Mouse (Mus musculus) heart, postnatal 0 days (tissue): Measurements from ENCODE around the gene Kcnh7. TPM values are rescaled to one million over a fixed set of nuclear protein-coding genes. Genes with fewer than 3 reads are reported as not detected.
A peak's percentile ranks its signal among the peaks of the same experiment; 100 is the strongest.

Source experiments
- ATAC-seq: fragments of 200-750 bp; cut with Nextera tagmentation; 2 replicates; pipeline ENCODE4 v1.8.0; 2017; ENCODE audit warnings: low read depth, moderate number of reproducible peaks, moderate library complexity; ENCODE audit not compliant: insufficient read depth
- DNase-seq: peaks from one replicate; pipeline ENCODE4 v3.0.0-alpha.2; 2016; ENCODE audit warnings: low spot score
- H3K27ac ChIP-seq: fragments of 300-500 bp; sonication (generic); 2 replicates; pipeline ENCODE4 v1.5.1; 2014; ENCODE audit warnings: low read depth, mild to moderate bottlenecking
- H3K27me3 ChIP-seq: fragments of 300-500 bp; sonication (generic); 2 replicates; pipeline ENCODE4 v1.6.1; 2014; ENCODE audit warnings: low read length, mixed read lengths; ENCODE audit not compliant: control insufficient read depth, insufficient read depth
- H3K36me3 ChIP-seq: fragments of 300-500 bp; sonication (generic); replicated peaks from 2 replicates; pipeline ENCODE4 v1.6.1; 2014; ENCODE audit warnings: low read length, mixed read lengths; ENCODE audit not compliant: control insufficient read depth, insufficient read depth
- H3K4me1 ChIP-seq: fragments of 300-500 bp; sonication (generic); 2 replicates; pipeline ENCODE4 v1.6.1; 2014; ENCODE audit warnings: antibody characterized with exemption; ENCODE audit not compliant: control insufficient read depth, insufficient read depth
- H3K4me2 ChIP-seq: fragments of 300-500 bp; sonication (generic); 2 replicates; pipeline ENCODE4 v1.6.1; 2014; ENCODE audit warnings: low read depth, mild to moderate bottlenecking, low read length, moderate library complexity
- H3K4me3 ChIP-seq: fragments of 300-500 bp; sonication (generic); 2 replicates; pipeline ENCODE4 v1.5.1; 2014; ENCODE audit warnings: low read depth, low read length
- H3K9ac ChIP-seq: fragments of 300-500 bp; sonication (generic); replicated peaks from 2 replicates; pipeline ENCODE4 v1.6.1; 2014; ENCODE audit warnings: low read depth, low read length, mixed read lengths
- H3K9me3 ChIP-seq: fragments of 300-500 bp; sonication (generic); replicated peaks from 2 replicates; pipeline ENCODE4 v1.6.1; 2016; ENCODE audit warnings: low read length; ENCODE audit not compliant: control insufficient read depth
- CTCF ChIP-seq: IDR thresholded peaks from 2 replicates; pipeline ENCODE4 v1.5.1; 2016; ENCODE audit warnings: antibody characterized with exemption, control low read depth, low read depth
- EP300 ChIP-seq: IDR thresholded peaks from 2 replicates; pipeline ENCODE4 v1.6.1; 2016; ENCODE audit warnings: antibody characterized with exemption, low read depth
- whole genome bisulfite sequencing: fragments of 180-500 bp; shearing (Covaris S2); extraction: QIAGEN DNeasy Blood & Tissue Kit; methylation state at CpG from one replicate; pipeline ENCODE4 v1.1.7; 2014; 5-methylcytosine and 5-hydroxymethylcytosine counted together
- polyA plus RNA-seq: library from polyadenylated mRNA; unstranded; fragments of >200 nt; fragmentation: Nextera tagmentation; extraction: Ambion mirVana; gene quantifications from 2 replicates; pipeline ENCODE4 v1.2.1, GENCODE M21; 2015
- total RNA-seq: library from RNA; depleted of rRNA; stranded (reverse); fragments of >200 nt; gene quantifications from 2 replicates; pipeline ENCODE4 v1.2.3, GENCODE M21; 2014; ENCODE audit warnings: low replicate concordance

Kcnh7 gene
- total and polyA plus RNA-seq, 2 experiments from 2014 or later = 0.31 to 1.9 TPM

DNA sequence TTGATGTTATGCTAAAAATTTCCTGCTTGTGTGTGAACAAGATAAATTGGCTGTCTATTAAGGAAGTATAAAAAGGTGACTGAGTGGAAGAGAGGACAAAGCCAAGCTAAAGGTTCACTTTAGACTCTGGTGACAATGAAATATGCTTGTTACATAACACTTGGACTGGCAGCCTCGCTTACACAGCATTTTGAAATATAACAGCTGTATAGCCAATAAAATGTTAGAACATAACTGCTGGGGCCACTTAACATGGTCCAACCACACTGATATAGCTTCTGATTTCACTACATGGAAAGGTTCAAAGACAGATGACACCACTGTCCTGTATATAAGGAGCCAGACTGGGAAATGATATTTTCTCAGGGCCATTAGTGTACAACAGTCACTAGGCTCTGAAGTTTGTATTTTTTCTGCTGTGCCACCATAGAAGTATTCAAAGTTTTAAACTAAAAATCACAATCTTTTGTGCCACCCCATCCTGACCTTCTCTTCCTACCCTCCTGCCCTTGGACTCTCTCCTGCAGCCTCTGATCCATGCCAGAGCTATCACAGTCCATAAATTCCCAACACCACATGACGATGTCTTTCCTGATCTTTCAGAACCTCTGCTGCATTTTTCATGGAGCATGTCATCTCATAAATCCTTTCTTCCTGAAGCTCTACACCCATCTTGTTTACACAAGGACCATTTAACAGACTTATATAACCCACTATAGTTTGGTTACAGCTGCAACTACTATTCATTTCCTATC, 56.1 kb downstream of the Kcnh7 start:
- H3K4me1 ChIP-seq = peaks cover 7% of the 10 kb centered on the region; the same call in 1 of the 2 replicates
- ATAC-seq (no peak), DNase-seq (no peak)
- WGBS = 41% methylated on average over 2 of the region's 2 CpGs
- no peaks in the 10 kb centered on the region for H3K9me3 ChIP-seq
- no peak overlapping the region for H3K9ac ChIP-seq
- no peak for TF ChIP-seq EP300
- TF ChIP-seq CTCF = no peak
- H3K27me3 ChIP-seq = no peaks in the 10 kb centered on the region
- H3K4me3 ChIP-seq = no peak overlapping the region
- no peak overlapping the region for H3K4me2 ChIP-seq
- no peaks in the 10 kb centered on the region for H3K36me3 ChIP-seq
- peak overlapping the region; percentile 15; the same call in 1 of the 2 replicates for H3K27ac ChIP-seq

DNA sequence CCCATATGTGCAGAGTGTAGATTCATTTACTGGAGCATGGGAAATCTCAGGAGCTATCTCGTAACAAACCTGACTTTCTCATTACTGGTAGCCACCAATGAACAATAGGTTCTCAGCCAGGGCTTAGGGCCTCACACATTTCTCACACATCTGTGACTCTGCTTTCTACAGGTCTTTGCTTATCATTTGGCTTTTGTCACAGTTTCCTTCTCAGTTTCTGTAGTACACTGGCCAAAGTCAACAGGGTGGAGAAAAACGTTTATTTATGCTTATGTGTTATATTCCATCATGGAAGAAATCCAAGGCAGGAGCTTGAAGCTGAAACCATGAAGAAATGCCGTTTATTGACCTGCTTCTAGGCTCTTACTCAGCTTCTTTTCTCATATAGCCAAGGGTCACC, 63.8 kb downstream of the Kcnh7 start:
- no peaks in the 10 kb centered on the region for H3K9me3 ChIP-seq
- no peak overlapping the region for H3K4me3 ChIP-seq
- H3K36me3 ChIP-seq = no peaks in the 10 kb centered on the region
- H3K4me2 ChIP-seq = no peak overlapping the region
- H3K27ac ChIP-seq = no peak overlapping the region
- WGBS = 57% methylated on average over 3 of the region's 3 CpGs
- ATAC-seq = no peak
- H3K4me1 ChIP-seq = no peaks in the 10 kb centered on the region
- H3K9ac ChIP-seq = no peak overlapping the region
- no peak for TF ChIP-seq EP300
- no peak for TF ChIP-seq CTCF
- DNase-seq = no peak
- H3K27me3 ChIP-seq = no peaks in the 10 kb centered on the region

DNA sequence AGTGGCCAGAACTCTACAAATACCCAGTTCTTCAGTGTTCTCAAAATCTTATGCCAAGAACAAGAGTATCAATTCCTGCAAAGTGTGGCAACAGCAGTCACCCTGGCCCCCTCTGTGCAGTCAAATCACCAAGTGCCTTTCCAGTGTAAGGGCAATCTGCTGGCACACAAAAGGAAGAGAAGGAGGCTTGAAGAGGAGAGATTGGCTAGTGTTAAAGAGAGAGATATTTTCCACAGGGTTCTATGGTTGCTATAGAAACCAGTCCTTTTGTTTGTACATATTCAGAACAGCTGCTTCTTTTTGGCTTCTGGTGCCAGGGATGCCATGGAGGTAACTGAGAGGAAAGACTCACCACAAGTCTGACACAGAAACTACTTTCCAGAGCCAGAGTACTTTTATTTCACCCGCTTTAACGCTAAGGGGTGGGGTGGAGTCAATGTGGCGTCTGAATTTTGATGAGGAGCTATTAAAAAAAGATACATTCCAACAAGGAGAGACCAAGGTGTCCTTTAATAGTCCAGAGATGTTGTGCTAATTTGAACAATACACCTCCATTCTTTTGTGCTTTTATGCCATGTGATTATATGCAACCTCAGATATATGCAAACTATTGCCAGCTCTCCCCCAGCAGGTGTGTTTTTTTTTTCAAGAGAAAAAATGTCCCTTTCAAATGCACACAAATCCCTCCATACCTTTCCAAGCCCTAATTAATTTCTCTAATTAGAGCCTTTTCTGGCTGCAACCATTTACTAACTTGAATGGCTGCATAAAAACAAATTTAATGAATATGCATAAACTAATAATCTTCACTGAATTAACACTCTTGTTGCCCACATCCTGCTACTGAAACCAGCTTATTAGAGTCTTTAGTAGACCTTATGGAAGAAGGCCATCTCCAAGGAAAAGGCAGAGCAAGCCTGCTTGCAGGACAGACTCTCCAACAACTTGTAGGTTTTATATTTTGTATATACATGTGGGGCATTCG, 66.6 kb downstream of the Kcnh7 start:
- Histone ChIP-seq H3K4me2 (no peak overlapping the region), H3K9me3 (no peaks in the 10 kb centered on the region), H3K36me3 (no peaks in the 10 kb centered on the region), H3K4me3 (no peak overlapping the region), H3K27ac (no peak overlapping the region), H3K9ac (no peak overlapping the region), H3K4me1 (no peaks in the 10 kb centered on the region), H3K27me3 (no peaks in the 10 kb centered on the region)
- no peak for DNase-seq
- 67% methylated on average over 4 of the region's 4 CpGs for WGBS
- no peak for ATAC-seq
- TF ChIP-seq CTCF = no peak
- TF ChIP-seq EP300 = no peak

GRCm38 (mm10) chr2:63105971-63106370, 78.1 kb downstream of the Kcnh7 start:
- H3K36me3 ChIP-seq = no peaks in the 10 kb centered on the region
- no peaks in the 10 kb centered on the region for H3K27me3 ChIP-seq
- WGBS = 83% methylated on average over 2 of the region's 2 CpGs
- no peaks in the 10 kb centered on the region for H3K4me1 ChIP-seq
- no peak for DNase-seq
- H3K27ac ChIP-seq = no peak overlapping the region
- H3K9me3 ChIP-seq = no peaks in the 10 kb centered on the region
- ATAC-seq = no peak
- no peak for TF ChIP-seq EP300
- TF ChIP-seq CTCF = no peak
- no peak overlapping the region for H3K4me3 ChIP-seq
- no peak overlapping the region for H3K4me2 ChIP-seq
- H3K9ac ChIP-seq = no peak overlapping the region

DNA sequence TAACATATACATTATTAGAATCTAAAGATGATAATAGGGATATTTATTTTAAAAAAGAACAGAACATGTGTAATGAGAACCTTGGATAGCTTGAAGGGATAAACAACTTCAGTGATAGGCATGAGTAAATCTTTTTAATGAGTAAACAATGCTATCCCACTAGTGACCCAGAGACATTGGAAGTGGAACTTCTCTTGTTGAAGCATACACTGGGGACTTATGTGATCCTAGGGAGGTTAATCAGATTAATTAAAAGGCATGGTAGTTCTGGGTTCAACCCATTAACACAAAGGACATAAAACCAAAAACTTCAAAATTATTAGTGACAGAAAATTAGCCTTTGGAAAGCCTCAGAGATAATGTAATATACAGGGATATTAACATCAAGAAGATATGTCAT, 84.4 kb downstream of the Kcnh7 start:
- no peak overlapping the region for H3K4me3 ChIP-seq
- no peak for DNase-seq
- TF ChIP-seq CTCF = no peak
- no peak for TF ChIP-seq EP300
- H3K9me3 ChIP-seq = no peaks in the 10 kb centered on the region
- H3K4me1 ChIP-seq = no peaks in the 10 kb centered on the region
- H3K27ac ChIP-seq = no peak overlapping the region
- no peak for ATAC-seq
- no peak overlapping the region for H3K9ac ChIP-seq
- H3K36me3 ChIP-seq = no peaks in the 10 kb centered on the region
- no peak overlapping the region for H3K4me2 ChIP-seq
- no peaks in the 10 kb centered on the region for H3K27me3 ChIP-seq
